Mouse (Mus musculus) monocyte, adult 2 months (primary cell): ENCODE measurements at regions not wholly inside any gene's neighbourhood (a gene's known extent, or its start where the extent isn't known, plus 50 kb on each side); places are given as distances from the start of the nearest gene placed in this dataset.

Experiments
- DNase-seq, 2 experiments: peaks; one replicate each; pipeline ENCODE4 v3.0.0; 2022; ENCODE audit warnings: low spot score in 2 of 2, low read depth in 1 of 2

GRCm38 (mm10) chr14:105056171-105056570, 121.0 kb downstream of the Rbm26 start:
- DNase-seq = no peak

DNA sequence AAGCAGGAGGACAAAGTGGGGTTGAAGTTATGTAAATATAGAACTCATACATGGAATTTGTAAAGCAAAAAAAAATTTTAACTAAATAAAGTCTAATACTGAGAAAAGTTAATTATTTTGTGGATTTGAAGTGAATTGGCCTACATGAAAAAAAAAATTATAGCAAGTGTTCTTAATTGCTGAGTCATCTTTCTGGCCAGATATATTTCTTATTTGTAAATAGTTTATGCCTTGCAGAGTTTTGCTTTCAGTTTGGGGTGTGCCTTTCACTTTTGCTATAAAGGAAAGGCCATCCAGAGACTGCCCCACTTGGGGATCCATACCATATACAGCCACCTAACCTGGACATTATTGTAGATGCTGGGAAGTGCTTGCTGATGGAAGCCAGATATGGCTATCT, 138.3 kb downstream of the Rbm26 start:
- no peak for DNase-seq

DNA sequence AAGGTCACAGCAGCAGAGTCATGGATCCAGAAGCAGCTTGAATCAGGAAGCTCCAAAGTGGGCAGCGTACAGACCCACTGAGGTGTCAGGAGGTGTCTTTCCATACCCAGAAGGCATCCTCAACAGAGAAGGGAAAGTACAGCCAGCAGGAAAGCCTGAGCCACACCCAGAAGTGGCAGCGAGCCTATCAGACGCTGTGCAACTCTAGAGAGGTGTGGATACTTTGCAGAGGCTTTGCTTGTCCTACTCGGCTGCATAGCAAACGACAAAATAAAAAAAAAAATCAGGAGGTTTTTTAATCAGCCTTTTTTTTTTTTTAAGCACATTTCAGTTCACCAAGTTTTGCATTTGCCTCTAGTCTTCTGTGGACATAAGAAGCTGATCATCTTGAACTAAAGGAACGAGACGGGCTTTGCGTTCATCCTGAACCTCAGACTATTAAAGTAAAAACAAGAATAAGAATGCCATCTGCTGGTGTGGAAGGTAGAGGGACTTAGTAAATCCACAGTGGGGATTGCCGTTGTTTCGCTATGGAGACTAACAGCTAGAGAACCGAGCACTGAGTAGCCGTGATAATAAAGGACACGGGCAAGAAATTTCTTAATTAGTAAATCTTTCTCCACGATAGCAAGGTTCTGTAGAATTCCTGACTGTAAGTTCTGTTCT, 142.3 kb downstream of the Rbm26 start:
- DNase-seq = no peak

DNA sequence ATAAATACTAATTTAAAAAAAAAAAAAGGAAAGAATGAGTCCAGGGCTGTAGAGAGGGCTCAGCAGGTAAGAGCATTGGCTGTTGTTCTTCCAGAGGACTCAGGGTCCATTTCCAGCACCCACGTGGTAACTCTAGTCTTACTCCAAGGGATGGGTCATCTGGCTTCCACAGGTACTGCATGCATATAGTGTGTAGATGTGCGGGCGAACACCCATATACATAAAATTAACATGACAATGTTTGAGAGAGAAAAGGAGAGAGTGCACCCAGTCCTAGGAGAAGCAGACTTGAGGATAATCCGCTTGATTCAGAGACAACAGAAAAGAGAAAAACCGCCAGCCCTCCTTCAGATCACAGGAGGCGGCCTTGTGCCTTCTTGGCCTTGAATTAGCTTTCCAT, 157.2 kb downstream of the Rbm26 start:
- DNase-seq = no peak

DNA sequence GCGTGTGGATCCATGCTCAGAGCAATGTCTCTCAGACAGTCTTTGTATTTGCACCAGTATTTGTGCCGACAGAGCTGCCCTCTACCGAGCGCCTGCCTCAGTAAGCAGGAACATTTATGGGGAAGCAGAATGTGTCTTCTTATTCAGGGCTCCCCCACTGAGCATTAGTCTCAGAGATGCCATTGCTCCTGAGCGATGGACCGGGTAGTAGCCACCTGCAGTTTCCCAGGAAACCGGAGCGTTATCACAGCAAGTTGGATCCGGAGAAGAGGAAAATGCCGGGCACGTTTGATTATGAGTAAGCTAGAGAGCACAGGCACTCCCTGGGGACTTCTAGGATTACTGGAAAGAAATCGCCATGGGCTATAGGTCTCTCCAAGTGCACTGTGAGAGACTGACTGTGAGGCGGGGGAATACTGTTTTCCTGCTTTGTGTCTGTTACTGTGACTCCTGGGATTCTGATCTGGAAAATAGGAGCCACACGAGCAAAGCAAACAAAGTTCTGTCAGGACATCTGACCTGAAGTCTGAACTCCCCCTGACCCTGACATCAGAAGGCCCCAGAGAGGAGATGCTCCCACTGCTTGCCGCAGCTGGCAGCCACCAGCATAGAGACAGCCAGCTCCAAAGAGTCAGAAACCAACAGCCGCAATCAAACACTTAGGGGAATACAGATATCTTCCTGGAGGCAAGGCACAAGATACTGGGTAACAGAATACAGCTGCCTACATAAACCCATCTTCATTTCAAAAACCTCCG, 160.9 kb downstream of the Rbm26 start:
- DNase-seq = no peak

DNA sequence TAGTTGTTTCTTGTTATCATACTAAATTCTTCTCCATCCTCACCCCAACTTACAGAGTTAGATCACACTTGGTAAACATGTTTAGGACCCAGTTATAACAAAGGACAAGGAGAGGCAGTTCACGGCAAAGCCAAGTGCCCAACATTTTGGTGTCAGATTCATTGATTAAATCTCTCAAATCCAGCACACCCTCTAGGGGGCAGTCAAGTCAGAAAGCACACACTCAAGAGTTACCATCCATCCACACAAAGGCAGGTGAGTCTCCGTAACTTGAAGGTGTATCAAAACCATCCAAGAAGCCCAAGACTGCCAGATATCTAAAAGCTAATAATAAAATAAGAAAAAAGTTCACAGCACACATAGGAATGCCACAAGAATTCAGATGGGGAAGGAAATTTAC, 161.8 kb downstream of the Rbm26 start:
- no peak for DNase-seq

DNA sequence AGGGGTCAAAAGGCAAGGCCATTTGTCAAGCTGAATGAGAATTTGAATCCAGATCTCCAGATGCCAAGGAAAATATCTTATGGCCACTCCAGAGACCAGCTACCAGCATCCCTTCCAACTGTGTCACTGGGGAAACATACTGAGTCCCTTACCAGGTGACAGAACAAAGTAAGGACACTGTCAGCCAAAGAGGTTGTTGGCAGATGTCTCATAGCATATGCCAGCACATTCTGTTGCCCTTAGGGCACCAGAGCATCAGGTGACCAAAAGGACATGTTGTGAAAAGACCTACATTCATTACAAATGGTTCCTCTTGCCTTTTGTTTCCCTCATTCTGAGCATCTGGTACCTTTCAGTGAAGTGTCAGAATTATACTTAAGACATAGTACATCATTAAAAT, 166.4 kb downstream of the Rbm26 start:
- DNase-seq = no peak

DNA sequence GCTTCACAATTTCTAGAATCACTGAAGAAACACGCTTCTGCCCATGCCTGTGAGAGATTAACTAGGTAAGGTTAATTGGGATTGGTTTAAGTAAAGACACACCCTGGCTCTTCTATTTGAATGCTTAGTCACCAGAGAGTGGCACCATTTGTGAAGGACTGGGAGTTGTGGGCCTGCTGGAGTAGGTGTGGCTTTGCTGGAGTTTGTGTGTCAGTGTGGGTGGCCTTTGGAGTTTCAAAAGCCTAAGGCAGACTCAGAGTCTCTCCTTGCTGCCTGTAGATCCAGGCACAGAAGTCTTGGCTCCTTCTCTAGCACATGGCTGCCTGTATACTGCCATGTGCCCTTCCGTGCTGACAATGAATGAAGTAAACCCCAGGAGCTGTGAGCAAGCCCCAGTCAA, 168.8 kb downstream of the Rbm26 start:
- no peak for DNase-seq

- DNase-seq = no peak
Observed at GRCm38 (mm10) chr14:104994066-104994465, 183.1 kb downstream of the Rbm26 start.

GRCm38 (mm10) chr14:104966046-104966445, 211.1 kb downstream of the Rbm26 start:
- no peak for DNase-seq

GRCm38 (mm10) chr14:104943450-104943849, 233.7 kb downstream of the Rbm26 start:
- no peak for DNase-seq

GRCm38 (mm10) chr14:104939961-104940360, 237.2 kb downstream of the Rbm26 start:
- DNase-seq = no peak

GRCm38 (mm10) chr14:104937083-104937864, 239.9 kb downstream of the Rbm26 start:
- DNase-seq = no peak

GRCm38 (mm10) chr14:104935956-104936355, 241.2 kb downstream of the Rbm26 start:
- DNase-seq = no peak

DNA sequence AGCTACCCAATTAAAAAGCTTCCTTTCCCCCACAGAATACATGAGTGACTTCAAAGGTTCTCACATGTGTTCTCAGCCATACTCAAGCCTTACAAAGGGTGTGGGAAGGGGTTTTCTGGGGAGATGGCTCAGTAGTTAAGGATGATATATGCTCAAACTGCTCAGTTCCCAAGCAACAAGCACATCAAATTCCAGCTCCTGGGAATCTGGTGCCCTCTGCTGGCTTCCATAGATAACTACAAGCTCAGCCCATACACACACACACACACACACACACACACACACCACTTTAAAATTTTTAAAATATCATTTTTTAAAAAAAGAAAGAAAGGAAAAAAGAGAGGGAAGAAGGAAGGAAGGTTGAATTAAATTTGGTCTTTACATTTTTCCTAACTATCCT, 271.4 kb downstream of the Rbm26 start:
- DNase-seq = no peak

DNA sequence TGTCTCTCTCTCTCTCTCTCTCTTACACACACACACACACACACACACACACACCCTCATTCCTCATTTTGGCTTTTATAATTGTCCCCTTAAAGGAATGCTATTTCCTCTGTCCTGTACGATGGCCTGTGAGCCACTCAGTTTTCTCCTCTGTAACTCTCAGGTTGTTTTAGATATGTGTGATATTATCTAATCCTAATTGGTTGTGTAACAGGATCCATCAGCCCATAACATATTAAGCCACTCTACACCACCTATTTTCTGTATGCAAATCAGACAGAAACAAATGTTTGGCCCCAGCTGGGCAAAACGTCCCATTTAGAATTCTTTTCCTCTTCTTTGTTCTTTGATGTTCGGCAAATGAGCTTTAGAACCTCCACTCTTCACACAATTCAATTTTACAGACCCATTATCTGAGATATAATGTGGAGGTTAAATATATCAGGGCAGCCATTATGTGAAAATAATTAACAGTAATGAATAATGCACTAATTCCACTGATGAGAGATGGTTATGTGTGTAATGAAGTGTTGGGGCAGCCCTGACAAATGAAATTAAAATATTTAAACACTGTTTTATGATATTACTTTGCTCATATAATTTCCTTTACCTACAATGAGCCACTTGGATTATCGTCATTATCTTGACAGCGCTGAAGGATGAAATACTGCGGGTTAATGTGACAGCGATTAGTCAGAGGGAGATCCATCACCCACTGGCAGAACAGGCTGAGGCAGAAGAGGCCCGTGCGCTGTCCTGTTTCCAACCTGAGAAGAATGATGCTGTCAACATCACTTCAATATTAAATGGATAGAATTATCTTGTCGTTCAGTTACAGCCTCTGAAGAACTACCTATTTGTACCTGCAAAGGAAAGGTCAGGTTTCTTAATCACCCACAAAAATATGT, 274.8 kb downstream of the Rbm26 start:
- DNase-seq = no peak

- no peak for DNase-seq
Observed at GRCm38 (mm10) chr14:104901072-104901471, 276.1 kb downstream of the Rbm26 start.

DNA sequence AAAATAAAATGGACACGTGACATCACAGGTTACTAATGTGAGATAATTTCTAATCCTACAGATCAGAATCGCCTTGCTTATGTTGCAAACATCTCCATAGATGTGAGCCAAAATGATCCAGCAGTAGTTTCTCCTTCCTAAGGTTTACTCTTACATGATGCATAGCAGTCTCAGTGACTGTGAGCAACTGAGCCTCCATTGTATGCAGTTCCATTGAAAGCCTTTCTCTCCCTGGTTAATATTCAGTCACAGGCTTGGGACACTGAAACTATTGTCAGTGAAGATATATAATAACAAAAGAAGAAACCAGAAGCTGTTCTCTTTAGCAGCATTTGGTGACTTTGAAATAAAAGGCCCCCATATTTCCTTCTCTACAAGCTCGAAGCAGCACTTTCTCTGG, 305.9 kb downstream of the Rbm26 start:
- no peak for DNase-seq

DNA sequence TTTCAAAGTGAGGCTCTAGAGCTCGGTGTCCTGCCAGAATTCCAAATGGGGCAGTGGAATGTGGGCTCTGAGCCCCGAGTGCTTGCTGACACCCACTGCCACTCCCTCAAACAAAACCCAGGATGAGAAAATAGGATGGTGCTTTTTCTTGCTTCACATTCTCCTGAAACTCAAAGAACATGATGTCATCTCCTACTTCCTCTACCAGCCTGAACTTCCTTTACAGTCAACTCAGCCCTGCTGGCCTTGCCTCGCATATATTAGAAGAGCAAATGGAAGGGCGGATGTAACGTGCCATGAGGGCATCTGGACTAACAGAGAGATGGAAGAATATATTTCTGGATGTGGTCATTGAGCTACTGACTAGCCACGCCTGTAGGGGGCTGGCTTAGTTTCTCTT, 309.6 kb downstream of the Rbm26 start:
- no peak for DNase-seq

DNA sequence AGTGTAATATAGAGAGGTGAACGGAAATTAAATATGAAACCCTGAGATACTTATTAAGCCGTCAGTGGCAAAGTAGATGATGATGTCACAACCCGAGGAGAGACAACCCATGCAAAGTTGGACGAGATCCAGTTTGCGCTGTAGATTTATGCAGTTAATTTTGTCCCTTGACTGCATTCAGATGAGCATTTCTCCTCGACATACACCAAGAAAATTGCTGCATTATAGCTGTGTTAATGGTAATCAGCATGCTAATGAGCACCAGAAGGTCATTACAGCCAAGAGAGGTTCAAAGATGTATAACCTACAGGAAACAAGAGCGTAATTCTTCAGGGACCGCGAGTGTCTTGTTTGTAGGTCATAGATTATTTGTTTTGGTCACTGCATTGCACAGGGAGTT, 313.2 kb downstream of the Rbm26 start:
- DNase-seq = no peak

DNA sequence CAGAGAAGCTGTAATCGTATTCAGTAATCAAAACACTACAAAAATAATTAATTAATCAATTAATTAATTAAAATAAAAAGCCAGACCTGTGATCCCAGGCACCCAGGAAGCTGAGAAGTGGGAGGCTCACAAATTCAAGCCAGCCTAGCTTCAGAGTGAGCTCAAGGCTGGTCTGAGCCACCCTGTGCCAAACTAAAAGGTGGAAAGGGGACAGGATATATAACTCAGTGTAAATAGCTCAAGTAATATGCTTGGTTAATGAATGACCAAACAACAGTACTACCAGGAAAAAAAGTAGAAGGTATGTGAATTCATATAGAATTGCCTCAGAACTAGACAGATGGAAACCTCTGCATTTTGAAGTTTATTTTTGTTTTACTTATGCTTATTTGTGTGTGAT, 321.2 kb downstream of the Rbm26 start:
- no peak for DNase-seq
